Mouse (Mus musculus) retina, postnatal 7 days (tissue): Measurements from ENCODE around the gene Spi1.
"Not testable (repeated sequence)": the region's sequence is repeated elsewhere in the genome, so short reads cannot be mapped to it uniquely, and the experiment has no call there.

Source experiments
- DNase-seq: peaks from one replicate; pipeline ENCODE4 v3.0.0-alpha.2; 2012; ENCODE audit warnings: low read depth, low spot score

Gene Spi1

GRCm38 (mm10) chr2:91096524-91096923 is 14.3 kb downstream of the Spi1 start:
- DNase-seq: no peak

GRCm38 (mm10) chr2:91097015-91097414 is 14.8 kb downstream of the Spi1 start:
- no peak for DNase-seq

GRCm38 (mm10) chr2:91098156-91098555 is 16.0 kb downstream of the Spi1 start:
- DNase-seq: no peak

- DNase-seq: peak; percentile 84
These were observed 19.0 kb downstream of the Spi1 start for GRCm38 (mm10) chr2:91101124-91101740.

GRCm38 (mm10) chr2:91108156-91108555 is 26.0 kb downstream of the Spi1 start:
- DNase-seq: no peak

GRCm38 (mm10) chr2:91109241-91109640 is 27.1 kb downstream of the Spi1 start:
- DNase-seq: no peak

- no peak for DNase-seq
These were observed 27.7 kb downstream of the Spi1 start for GRCm38 (mm10) chr2:91109807-91110385.

GRCm38 (mm10) chr2:91110429-91110828 is 28.2 kb downstream of the Spi1 start:
- DNase-seq: no peak

- DNase-seq: not testable (repeated sequence)
These were observed 29.6 kb downstream of the Spi1 start for GRCm38 (mm10) chr2:91111832-91112231.

GRCm38 (mm10) chr2:91112491-91112890 is 30.3 kb downstream of the Spi1 start:
- no peak for DNase-seq

- no peak for DNase-seq
These were observed 31.1 kb downstream of the Spi1 start for GRCm38 (mm10) chr2:91113334-91113733.

GRCm38 (mm10) chr2:91113852-91114251 is 31.7 kb downstream of the Spi1 start:
- no peak for DNase-seq

- peak; percentile 86 for DNase-seq
These were observed 32.8 kb downstream of the Spi1 start for GRCm38 (mm10) chr2:91114781-91115577.

GRCm38 (mm10) chr2:91115578-91115970 is 33.4 kb downstream of the Spi1 start:
- DNase-seq: no peak

- no peak for DNase-seq
These were observed 34.7 kb downstream of the Spi1 start for GRCm38 (mm10) chr2:91116842-91117241.

- no peak for DNase-seq
These were observed 35.5 kb downstream of the Spi1 start, which contains the start of gene Mybpc3 for GRCm38 (mm10) chr2:91117585-91118275. TSS of gene Mybpc3 (plus strand) at chr2:91118144.

- DNase-seq: no peak
These were observed 36.5 kb downstream of the Spi1 start for GRCm38 (mm10) chr2:91118647-91119046.

GRCm38 (mm10) chr2:91119061-91119460 is 36.9 kb downstream of the Spi1 start:
- no peak for DNase-seq

GRCm38 (mm10) chr2:91119551-91119950 is 37.4 kb downstream of the Spi1 start:
- no peak for DNase-seq

- no peak for DNase-seq
These were observed 38.1 kb downstream of the Spi1 start for GRCm38 (mm10) chr2:91120261-91120671.

GRCm38 (mm10) chr2:91121011-91121410 is 38.8 kb downstream of the Spi1 start:
- DNase-seq: no peak

- DNase-seq: no peak
These were observed 39.3 kb downstream of the Spi1 start for GRCm38 (mm10) chr2:91121497-91121896.
